Mouse (Mus musculus): ENCODE measurements at regions not wholly inside any gene's neighbourhood (a gene's known extent, or its start where the extent isn't known, plus 50 kb on each side); places are given as distances from the start of the nearest gene placed in this dataset.

DNA sequence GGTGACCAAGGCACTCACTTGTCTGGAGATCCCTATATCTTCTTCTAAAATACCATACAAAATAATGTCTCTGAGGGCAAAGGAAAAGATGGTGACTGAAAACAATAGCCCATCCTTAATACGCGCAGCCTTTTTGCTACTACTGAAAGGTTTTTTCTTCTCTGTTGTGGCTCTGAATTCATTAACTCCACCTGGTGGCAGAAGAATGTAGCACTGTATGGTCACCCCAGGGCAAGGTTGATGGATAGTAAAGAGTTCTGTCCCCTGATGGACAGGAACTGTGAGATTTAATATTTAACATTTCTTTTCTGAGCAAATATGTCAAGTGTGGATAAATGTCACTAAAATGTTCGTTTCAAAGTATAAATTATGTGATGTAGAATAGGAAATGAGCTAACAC lies 91.9 kb upstream of the Zc3h15 start:
- H3K79me2 ChIP-seq (ENCODE audit: control insufficient read depth, insufficient read depth, low read length, poor library complexity) = no peaks in the 10 kb centered on the region
- H3K4me3 ChIP-seq (ENCODE audit: control insufficient read depth in 1 of 2, insufficient read depth in 1 of 2, low read depth in 2 of 2, low read length in 2 of 2) = no peak overlapping the region
- H3K4me1 ChIP-seq (ENCODE audit: control insufficient read depth in 1 of 2, insufficient read depth in 2 of 2, low read length in 2 of 2) = no peaks in the 10 kb centered on the region
- no peak overlapping the region for H3K27ac ChIP-seq (ENCODE audit: control insufficient read depth, low read depth, low read length)
- no peaks in the 10 kb centered on the region for H3K36me3 ChIP-seq (ENCODE audit: control insufficient read depth in 1 of 2, insufficient read depth in 2 of 2, low read length in 2 of 2)
- H3K9ac ChIP-seq (ENCODE audit: control insufficient read depth, low read depth, low read length, poor library complexity, severe bottlenecking) = no peak overlapping the region
- DNase-seq (ENCODE audit: low read depth, low spot score) = no peak
- TF ChIP-seq MXI1 (IDR thresholded peaks at IDR 0.05; ENCODE audit: low read depth, low read length) (no peak), CHD1 (IDR thresholded peaks at IDR 0.05; ENCODE audit: low read depth, low read length) (no peak), UBTF (IDR thresholded peaks at IDR 0.05; ENCODE audit: borderline replicate concordance, insufficient read depth, low read depth, low read length) (no peak), MEF2A (IDR thresholded peaks at IDR 0.05; ENCODE audit: extremely low read depth, insufficient replicate concordance, low read depth, low read length, poor library complexity, severe bottlenecking) (no peak), SIN3A (IDR thresholded peaks at IDR 0.05; ENCODE audit: low read length) (no peak), BHLHE40 (IDR thresholded peaks at IDR 0.05; ENCODE audit: borderline replicate concordance, low read depth, low read length) (no peak), SMC3 (IDR thresholded peaks at IDR 0.05; ENCODE audit: low read depth, low read length) (no peak)
- H3K27me3 ChIP-seq (ENCODE audit: control insufficient read depth in 1 of 2, insufficient read depth in 2 of 2, low read length in 2 of 2) = no peaks in the 10 kb centered on the region
- no peaks in the 10 kb centered on the region for H3K9me3 ChIP-seq (replicated peaks; ENCODE audit: insufficient read depth, low read length)

Measured in MEL (cell line).